In genomic region chr1:11895715-11896114, GRCm38 (mm10) we compare ENCODE assay signal across 16 mouse cellular contexts.
A peak's percentile ranks its signal among the peaks of the same experiment; 100 is the strongest.
DNase-seq lines count a peak whose midpoint lies in the region; ATAC-seq and TF ChIP-seq lines count a peak whose summit lies in the region.
"Had no signal": no experiment of that assay in that cellular context is flagged by ENCODE, and none has a peak within 500 bp of the region (broad histone marks: within the 10 kb centered on the region; RNA-seq: fewer than 3 reads in every experiment).

No protein-coding gene starts in this region.

- H3K27me3 ChIP-seq in embryonic facial prominence, embryonic 14.5 days (replicated peaks; ENCODE audit: control insufficient read depth, insufficient read depth, low read length) = no peaks in the 10 kb centered on the region
- no peaks in the 10 kb centered on the region for H3K27me3 ChIP-seq in embryonic facial prominence, embryonic 10.5 days (replicated peaks; ENCODE audit: low read depth, poor library complexity, severe bottlenecking)
- H3K27me3 ChIP-seq in intestine, embryonic 14.5 days (replicated peaks; ENCODE audit: control insufficient read depth, insufficient read depth, low read length) = no peaks in the 10 kb centered on the region
- no peaks in the 10 kb centered on the region for H3K27me3 ChIP-seq in intestine, embryonic 15.5 days (replicated peaks)
- H3K27me3 ChIP-seq in limb, embryonic 13.5 days = no peaks in the 10 kb centered on the region
- no peaks in the 10 kb centered on the region for H3K27me3 ChIP-seq in limb, embryonic 10.5 days (ENCODE audit: low read depth, poor library complexity, severe bottlenecking)
- no peaks in the 10 kb centered on the region for H3K27me3 ChIP-seq in limb, embryonic 14.5 days (ENCODE audit: control insufficient read depth, insufficient read depth, low read length)
- H3K27me3 ChIP-seq: CH12.LX; liver, embryonic 13.5 days had no signal

- peak; percentile 81 for DNase-seq in embryonic facial prominence, embryonic 14.5 days (ENCODE audit: low spot score)
- no peak for DNase-seq in embryonic facial prominence, embryonic 10.5 days (ENCODE audit: low spot score)
- DNase-seq in intestine, embryonic 14.5 days (ENCODE audit: low spot score) = no peak
- no peak for DNase-seq in limb, embryonic 10.5 days (ENCODE audit: low spot score)
- peak; percentile 58 for DNase-seq in limb, embryonic 14.5 days (ENCODE audit: low spot score)
- DNase-seq: adrenal gland, postnatal 14 days; cerebellum, postnatal 25 days; heart, postnatal 14 days; liver, embryonic 13.5 days; right cerebral cortex, postnatal 14 days had no signal

- H3K4me3 ChIP-seq in embryonic facial prominence, embryonic 14.5 days (ENCODE audit: low read depth, low read length) = no peak overlapping the region
- H3K4me3 ChIP-seq in embryonic facial prominence, embryonic 10.5 days = no peak overlapping the region
- no peak overlapping the region for H3K4me3 ChIP-seq in intestine, embryonic 14.5 days (ENCODE audit: low read depth, low read length)
- H3K4me3 ChIP-seq in intestine, embryonic 15.5 days (replicated peaks) = no peak overlapping the region
- no peak overlapping the region for H3K4me3 ChIP-seq in limb, embryonic 13.5 days
- H3K4me3 ChIP-seq in limb, embryonic 10.5 days = no peak overlapping the region
- no peak overlapping the region for H3K4me3 ChIP-seq in limb, embryonic 14.5 days (replicated peaks; ENCODE audit: low read length)
- H3K4me3 ChIP-seq: liver, embryonic 13.5 days had no signal

- no peak for TF ChIP-seq POLR2A in limb, embryonic 14.5 days (IDR thresholded peaks at IDR 0.05; ENCODE audit: borderline replicate concordance, extremely low read depth, insufficient read depth, insufficient read length)

- peak overlapping the region; percentile 1; the same call in 1 of the 2 replicates for H3K27ac ChIP-seq in embryonic facial prominence, embryonic 14.5 days (replicated peaks; ENCODE audit: low read depth, low read length)
- H3K27ac ChIP-seq in embryonic facial prominence, embryonic 10.5 days (replicated peaks) = no peak overlapping the region
- peak overlapping the region; percentile 43; the same call in 1 of the 2 replicates for H3K27ac ChIP-seq in intestine, embryonic 14.5 days (ENCODE audit: low read depth)
- H3K27ac ChIP-seq in intestine, embryonic 15.5 days = no peak overlapping the region
- no peak overlapping the region for H3K27ac ChIP-seq in limb, embryonic 13.5 days
- no peak overlapping the region for H3K27ac ChIP-seq in limb, embryonic 10.5 days
- no peak overlapping the region for H3K27ac ChIP-seq in limb, embryonic 14.5 days (replicated peaks; ENCODE audit: low read depth, low read length)
- H3K27ac ChIP-seq: kidney, postnatal 0 days; liver, embryonic 13.5 days had no signal

- H3K4me1 ChIP-seq in embryonic facial prominence, embryonic 14.5 days (ENCODE audit: control insufficient read depth, insufficient read depth, low read length) = no peaks in the 10 kb centered on the region
- H3K4me1 ChIP-seq in embryonic facial prominence, embryonic 10.5 days = no peaks in the 10 kb centered on the region
- H3K4me1 ChIP-seq in intestine, embryonic 14.5 days (replicated peaks; ENCODE audit: control insufficient read depth, insufficient read depth, low read length) = peaks cover 3% of the 10 kb centered on the region; the same call in 1 of the 2 replicates
- H3K4me1 ChIP-seq in intestine, embryonic 15.5 days (replicated peaks) = no peaks in the 10 kb centered on the region
- no peaks in the 10 kb centered on the region for H3K4me1 ChIP-seq in limb, embryonic 13.5 days
- no peaks in the 10 kb centered on the region for H3K4me1 ChIP-seq in limb, embryonic 10.5 days
- 0 out of 2 replicates have a peak, but pooled peaks cover 8% of the 10 kb centered on the region for H3K4me1 ChIP-seq in limb, embryonic 14.5 days (ENCODE audit: control insufficient read depth, insufficient read depth, low read length)
- H3K4me1 ChIP-seq: liver, embryonic 13.5 days had no signal

- peak; percentile 12; the same call in 1 of the 2 replicates for ATAC-seq in embryonic facial prominence, embryonic 14.5 days (ENCODE audit: low read depth)
- ATAC-seq in intestine, embryonic 14.5 days (replicated peaks; ENCODE audit: low FRiP score, low TSS enrichment, low read depth) = 0 out of 2 replicates have a peak, but pooled peaks have one; percentile 19
- ATAC-seq in intestine, embryonic 15.5 days = no peak
- peak; percentile 54 for ATAC-seq in limb, embryonic 13.5 days (ENCODE audit: low FRiP score, low read depth)
- ATAC-seq in limb, embryonic 14.5 days (ENCODE audit: low FRiP score, low read depth) = 0 out of 2 replicates have a peak, but pooled peaks have one; percentile 6
- ATAC-seq in granulocyte monocyte progenitor cell, adult 5-6 weeks (replicated peaks; ENCODE audit: poor library complexity, severe bottlenecking) = no peak
- ATAC-seq: midbrain, embryonic 16.5 days had no signal

- 24% methylated on average over 3 of the region's 3 CpGs for WGBS in embryonic facial prominence, embryonic 14.5 days
- WGBS in embryonic facial prominence, embryonic 10.5 days = 89% methylated on average over 3 of the region's 3 CpGs
- WGBS in intestine, embryonic 14.5 days = 38% methylated on average over 3 of the region's 3 CpGs
- 50% methylated on average over 3 of the region's 3 CpGs for WGBS in intestine, embryonic 15.5 days
- WGBS in limb, embryonic 13.5 days = 46% methylated on average over 3 of the region's 3 CpGs
- 93% methylated on average over 3 of the region's 3 CpGs for WGBS in limb, embryonic 10.5 days
- WGBS in limb, embryonic 14.5 days = 41% methylated on average over 3 of the region's 3 CpGs

- no peak overlapping the region for H3K4me2 ChIP-seq in embryonic facial prominence, embryonic 14.5 days (ENCODE audit: low read depth, low read length)
- no peak overlapping the region for H3K4me2 ChIP-seq in intestine, embryonic 14.5 days (ENCODE audit: low read length)
- no peak overlapping the region for H3K4me2 ChIP-seq in intestine, embryonic 15.5 days (replicated peaks)
- H3K4me2 ChIP-seq in limb, embryonic 13.5 days (replicated peaks) = no peak overlapping the region
- H3K4me2 ChIP-seq in limb, embryonic 14.5 days (replicated peaks; ENCODE audit: low read depth, low read length, severe bottlenecking) = no peak overlapping the region
- H3K4me2 ChIP-seq: liver, embryonic 13.5 days had no signal

- no peak overlapping the region for H3K9ac ChIP-seq in embryonic facial prominence, embryonic 14.5 days (ENCODE audit: low read depth, low read length)
- H3K9ac ChIP-seq in intestine, embryonic 14.5 days (ENCODE audit: low read length) = no peak overlapping the region
- no peak overlapping the region for H3K9ac ChIP-seq in intestine, embryonic 15.5 days
- no peak overlapping the region for H3K9ac ChIP-seq in limb, embryonic 13.5 days
- no peak overlapping the region for H3K9ac ChIP-seq in limb, embryonic 14.5 days (ENCODE audit: low read depth, low read length, severe bottlenecking)
- H3K9ac ChIP-seq: liver, embryonic 13.5 days had no signal

- 0 out of 2 replicates have a peak, but pooled peaks cover 4% of the 10 kb centered on the region for H3K9me3 ChIP-seq in embryonic facial prominence, embryonic 14.5 days (ENCODE audit: control insufficient read depth, low read length)
- no peaks in the 10 kb centered on the region for H3K9me3 ChIP-seq in embryonic facial prominence, embryonic 10.5 days
- H3K9me3 ChIP-seq in intestine, embryonic 14.5 days (ENCODE audit: control insufficient read depth, low read length) = no peaks in the 10 kb centered on the region
- no peaks in the 10 kb centered on the region for H3K9me3 ChIP-seq in intestine, embryonic 15.5 days
- no peaks in the 10 kb centered on the region for H3K9me3 ChIP-seq in limb, embryonic 13.5 days
- H3K9me3 ChIP-seq in limb, embryonic 10.5 days (replicated peaks) = no peaks in the 10 kb centered on the region
- H3K9me3 ChIP-seq in limb, embryonic 14.5 days (ENCODE audit: control insufficient read depth, low read length) = no peaks in the 10 kb centered on the region
- H3K9me3 ChIP-seq: liver, embryonic 13.5 days had no signal

- no peaks in the 10 kb centered on the region for H3K36me3 ChIP-seq in embryonic facial prominence, embryonic 14.5 days (ENCODE audit: control insufficient read depth, insufficient read depth, low read length)
- H3K36me3 ChIP-seq in embryonic facial prominence, embryonic 10.5 days (replicated peaks) = no peaks in the 10 kb centered on the region
- H3K36me3 ChIP-seq in intestine, embryonic 14.5 days (ENCODE audit: control insufficient read depth, insufficient read depth, low read length) = no peaks in the 10 kb centered on the region
- H3K36me3 ChIP-seq in intestine, embryonic 15.5 days = no peaks in the 10 kb centered on the region
- no peaks in the 10 kb centered on the region for H3K36me3 ChIP-seq in limb, embryonic 13.5 days
- H3K36me3 ChIP-seq in limb, embryonic 10.5 days = no peaks in the 10 kb centered on the region
- H3K36me3 ChIP-seq in limb, embryonic 14.5 days (ENCODE audit: control insufficient read depth, insufficient read depth, low read length) = no peaks in the 10 kb centered on the region
- H3K36me3 ChIP-seq: liver, embryonic 13.5 days had no signal

Comparison
In these comparisons a context has a peak if more than half of its experiments do, and no peak if none do; other contexts are left out.
1. ATAC-seq: peak in embryonic facial prominence, embryonic 14.5 days (single experiment), intestine, embryonic 14.5 days (single experiment), limb, embryonic 13.5 days (single experiment) and limb, embryonic 14.5 days (single experiment); none in intestine, embryonic 15.5 days (single experiment) and granulocyte monocyte progenitor cell, adult 5-6 weeks (single experiment).
2. DNase-seq: peak in embryonic facial prominence, embryonic 14.5 days (single experiment) and limb, embryonic 14.5 days (single experiment); none in embryonic facial prominence, embryonic 10.5 days (single experiment), intestine, embryonic 14.5 days (single experiment) and limb, embryonic 10.5 days (single experiment).
3. H3K27ac ChIP-seq: peak in embryonic facial prominence, embryonic 14.5 days (single experiment) and intestine, embryonic 14.5 days (single experiment); none in embryonic facial prominence, embryonic 10.5 days (single experiment), intestine, embryonic 15.5 days (single experiment), limb, embryonic 13.5 days (single experiment), limb, embryonic 10.5 days (single experiment) and limb, embryonic 14.5 days (single experiment).